Mouse (Mus musculus): ENCODE results near the gene Prex1. TPM values are rescaled to one million over a fixed set of nuclear protein-coding genes. Genes with fewer than 3 reads are reported as not detected.

Prex1 gene
- total and polyA plus RNA-seq, 3 experiments: 5.5 to 19.5 (median 18.5) TPM

DNA sequence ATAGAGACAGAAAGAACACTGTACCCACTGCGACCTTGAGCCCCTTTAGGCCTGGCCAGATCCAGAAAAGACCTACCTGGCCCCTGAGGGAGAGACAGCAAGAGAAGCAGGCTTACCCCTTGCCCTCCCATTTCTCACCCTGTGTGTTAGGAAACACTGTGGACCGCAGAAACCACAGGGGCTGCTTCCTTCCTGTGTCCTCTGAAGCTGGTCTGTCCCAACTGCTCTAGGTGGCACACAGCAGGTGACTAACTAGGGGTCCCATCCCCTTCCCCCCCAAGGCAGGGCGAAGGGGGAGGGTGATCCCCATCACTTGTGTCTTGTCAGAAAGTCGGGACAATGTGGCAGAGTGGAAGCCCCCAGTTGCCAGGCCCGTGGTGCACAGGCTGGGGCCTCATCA lies 164.6 kb downstream of the Prex1 start:
- H3K79me2 ChIP-seq (replicated peaks; ENCODE audit: control insufficient read depth, extremely low read depth, insufficient read depth, poor library complexity, severe bottlenecking): no peaks in the 10 kb centered on the region
- H3K4me2 ChIP-seq (ENCODE audit: insufficient read depth, low read depth, poor library complexity, severe bottlenecking): no peak overlapping the region
- no peak overlapping the region for H3K9ac ChIP-seq (ENCODE audit: insufficient read depth, low read depth)
- no peak overlapping the region for H3K27ac ChIP-seq (ENCODE audit: insufficient read depth, low read depth)
- dilution Hi-C loops (cut with MboI; ENCODE audit: extremely low pct_ligation_motif_present, extremely low pct_unique_long_range_greater_than_20kb, low sequenced_read_pairs) (no loop called here), in situ Hi-C loops (cut with MboI; ENCODE audit: low pct_ligation_motif_present, low pct_unique_long_range_greater_than_20kb, low sequenced_read_pairs) (no loop called here)
- no peak overlapping the region for H3K4me3 ChIP-seq (replicated peaks in 1 of 3; ENCODE audit: low read depth in 2 of 3, low read length in 2 of 3, poor library complexity in 1 of 3)
- no peak for DNase-seq (ENCODE audit: extremely low read depth)
- no peak for TF ChIP-seq SIN3A (IDR thresholded peaks at IDR 0.05; ENCODE audit: low read length)
- no peak for TF ChIP-seq HCFC1 (IDR thresholded peaks at IDR 0.05; ENCODE audit: low read depth, low read length)
- TF ChIP-seq TBP (conservative IDR thresholded peaks at IDR 0.05; ENCODE audit: low read depth, low read length): no peak
- no peak for TF ChIP-seq ZNF384 (IDR thresholded peaks at IDR 0.05; ENCODE audit: low read depth, low read length)
- TF ChIP-seq IRF4 (IDR thresholded peaks at IDR 0.05; ENCODE audit: low read depth, low read length): no peak
- H3K27me3 ChIP-seq (replicated peaks): peaks cover 8% of the 10 kb centered on the region
- 0 out of 4 replicates have a peak, but pooled peaks cover 0 to 3% of the 10 kb centered on the region in 2 experiments for H3K4me1 ChIP-seq (ENCODE audit: control insufficient read depth in 1 of 2, insufficient read depth in 2 of 2)
- H3K36me3 ChIP-seq (replicated peaks in 1 of 2; ENCODE audit: control insufficient read depth in 1 of 2, insufficient read depth in 1 of 2, low read length in 1 of 2): no peaks in the 10 kb centered on the region
- H3K9me3 ChIP-seq (replicated peaks; ENCODE audit: low read length): peaks cover 3% of the 10 kb centered on the region

DNA sequence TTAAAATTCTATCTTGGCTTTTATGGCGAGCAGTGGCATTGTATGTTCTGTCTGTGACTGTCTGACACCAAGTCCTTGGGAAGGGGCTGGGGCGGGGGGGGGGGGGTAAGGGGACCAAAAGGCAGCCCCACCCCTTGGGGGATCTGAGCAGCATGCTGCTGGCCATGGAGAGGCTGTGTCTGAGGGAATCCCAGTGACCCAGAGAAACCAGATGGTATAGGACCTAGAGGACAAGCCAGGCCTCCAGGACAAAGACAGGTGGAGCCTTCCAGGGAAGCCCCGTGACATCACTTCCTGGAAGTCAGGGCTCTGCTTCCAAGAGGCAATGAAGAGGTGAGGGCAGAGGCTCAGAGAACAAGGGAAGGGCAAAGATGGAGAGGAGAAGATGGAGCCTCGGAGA lies 168.1 kb downstream of the Prex1 start:
- in situ Hi-C loops (cut with MboI; ENCODE audit: low pct_ligation_motif_present, low pct_unique_long_range_greater_than_20kb, low sequenced_read_pairs) (no loop called here), dilution Hi-C loops (cut with MboI; ENCODE audit: extremely low pct_ligation_motif_present, extremely low pct_unique_long_range_greater_than_20kb, low sequenced_read_pairs) (no loop called here)

GRCm38 (mm10) chr2:166544575-166545251 lies 168.9 kb downstream of the Prex1 start:
- H3K4me1 ChIP-seq (ENCODE audit: control insufficient read depth in 1 of 2, insufficient read depth in 2 of 2): 0 out of 4 replicates have a peak, but pooled peaks cover 0 to 3% of the 10 kb centered on the region in 2 experiments
- no peak for TF ChIP-seq ZNF384 (IDR thresholded peaks at IDR 0.05; ENCODE audit: low read depth, low read length)
- TF ChIP-seq HCFC1 (IDR thresholded peaks at IDR 0.05; ENCODE audit: low read depth, low read length): no peak
- peak in 1 of 2 experiments; percentile 28; a peak in 2 of 4 replicates for TF ChIP-seq CTCF (conservative IDR thresholded peaks at IDR 0.05 in 1 of 2, IDR thresholded peaks at IDR 0.05 in 1 of 2; ENCODE audit: low read depth in 2 of 2, low read length in 2 of 2)
- no peak for TF ChIP-seq ELF1 (IDR thresholded peaks at IDR 0.05; ENCODE audit: low read depth, low read length)
- TF ChIP-seq USF2 (conservative IDR thresholded peaks at IDR 0.05; ENCODE audit: low read depth, low read length): no peak
- TF ChIP-seq IRF4 (IDR thresholded peaks at IDR 0.05; ENCODE audit: low read depth, low read length): no peak
- no peak for TF ChIP-seq SIN3A (IDR thresholded peaks at IDR 0.05; ENCODE audit: low read length)
- no peak for TF ChIP-seq MAX (IDR thresholded peaks at IDR 0.05; ENCODE audit: low read length)
- in situ Hi-C loops (cut with MboI; ENCODE audit: low pct_ligation_motif_present, low pct_unique_long_range_greater_than_20kb, low sequenced_read_pairs): no loop called here
- H3K27ac ChIP-seq (ENCODE audit: insufficient read depth, low read depth): no peak overlapping the region
- H3K27me3 ChIP-seq (replicated peaks): peaks cover 49% of the 10 kb centered on the region
- no peak overlapping the region for H3K4me2 ChIP-seq (ENCODE audit: insufficient read depth, low read depth, poor library complexity, severe bottlenecking)
- peaks cover 13% of the 10 kb centered on the region for H3K9me3 ChIP-seq (replicated peaks; ENCODE audit: low read length)
- H3K36me3 ChIP-seq (replicated peaks in 1 of 2; ENCODE audit: control insufficient read depth in 1 of 2, insufficient read depth in 1 of 2, low read length in 1 of 2): no peaks in the 10 kb centered on the region
- H3K9ac ChIP-seq (ENCODE audit: insufficient read depth, low read depth): no peak overlapping the region
- no peak for DNase-seq (ENCODE audit: extremely low read depth)
- no peaks in the 10 kb centered on the region for H3K79me2 ChIP-seq (replicated peaks; ENCODE audit: control insufficient read depth, extremely low read depth, insufficient read depth, poor library complexity, severe bottlenecking)
- no peak overlapping the region for H3K4me3 ChIP-seq (replicated peaks in 1 of 3; ENCODE audit: low read depth in 2 of 3, low read length in 2 of 3, poor library complexity in 1 of 3)
- dilution Hi-C loops (cut with MboI; ENCODE audit: extremely low pct_ligation_motif_present, extremely low pct_unique_long_range_greater_than_20kb, low sequenced_read_pairs): no loop called here

More for the DNA sequence above, 168.1 kb downstream of the Prex1 start:
- H3K4me3 ChIP-seq (replicated peaks in 1 of 3; ENCODE audit: low read depth in 2 of 3, low read length in 2 of 3, poor library complexity in 1 of 3): no peak overlapping the region
- 0 out of 4 replicates have a peak, but pooled peaks cover 0 to 3% of the 10 kb centered on the region in 2 experiments for H3K4me1 ChIP-seq (ENCODE audit: control insufficient read depth in 1 of 2, insufficient read depth in 2 of 2)
- H3K4me2 ChIP-seq (ENCODE audit: insufficient read depth, low read depth, poor library complexity, severe bottlenecking): no peak overlapping the region
- H3K27ac ChIP-seq (ENCODE audit: insufficient read depth, low read depth): no peak overlapping the region
- no peak overlapping the region for H3K9ac ChIP-seq (ENCODE audit: insufficient read depth, low read depth)
- H3K36me3 ChIP-seq (replicated peaks in 1 of 2; ENCODE audit: control insufficient read depth in 1 of 2, insufficient read depth in 1 of 2, low read length in 1 of 2): no peaks in the 10 kb centered on the region
- no peak for DNase-seq (ENCODE audit: extremely low read depth)
- peaks cover 13% of the 10 kb centered on the region for H3K9me3 ChIP-seq (replicated peaks; ENCODE audit: low read length)
- TF ChIP-seq IRF4 (IDR thresholded peaks at IDR 0.05; ENCODE audit: low read depth, low read length): no peak
- TF ChIP-seq MAZ (IDR thresholded peaks at IDR 0.05; ENCODE audit: low read depth, low read length): no peak
- no peak for TF ChIP-seq E2F4 (IDR thresholded peaks at IDR 0.05; ENCODE audit: insufficient replicate concordance, low read depth, low read length)
- no peak for TF ChIP-seq PAX5 (IDR thresholded peaks at IDR 0.05; ENCODE audit: low read length)
- no peak for TF ChIP-seq JUND (conservative IDR thresholded peaks at IDR 0.05; ENCODE audit: low read depth, low read length)
- TF ChIP-seq KAT2A (IDR thresholded peaks at IDR 0.05; ENCODE audit: insufficient replicate concordance, low read length): no peak
- no peak for TF ChIP-seq EP300 (IDR thresholded peaks at IDR 0.05; ENCODE audit: low read length)
- TF ChIP-seq MYC (IDR thresholded peaks at IDR 0.05; ENCODE audit: low read depth, low read length): no peak
- no peak for TF ChIP-seq RCOR1 (conservative IDR thresholded peaks at IDR 0.05; ENCODE audit: low read depth, low read length)
- TF ChIP-seq BHLHE40 (IDR thresholded peaks at IDR 0.05; ENCODE audit: low read depth, low read length): no peak
- TF ChIP-seq ZNF384 (IDR thresholded peaks at IDR 0.05; ENCODE audit: low read depth, low read length): no peak
- TF ChIP-seq CTCF (conservative IDR thresholded peaks at IDR 0.05 in 1 of 2, IDR thresholded peaks at IDR 0.05 in 1 of 2; ENCODE audit: low read depth in 2 of 2, low read length in 2 of 2): no peak
- no peak for TF ChIP-seq CHD1 (IDR thresholded peaks at IDR 0.05; ENCODE audit: low read depth, low read length)
- TF ChIP-seq HCFC1 (IDR thresholded peaks at IDR 0.05; ENCODE audit: low read depth, low read length): no peak
- no peak for TF ChIP-seq MXI1 (IDR thresholded peaks at IDR 0.05; ENCODE audit: low read depth, low read length)
- no peak for TF ChIP-seq UBTF (IDR thresholded peaks at IDR 0.05; ENCODE audit: low read depth, low read length)
- no peak for TF ChIP-seq POLR2A (IDR thresholded peaks at IDR 0.05; ENCODE audit: low read depth, low read length)
- peaks cover 40% of the 10 kb centered on the region for H3K27me3 ChIP-seq (replicated peaks)
- no peaks in the 10 kb centered on the region for H3K79me2 ChIP-seq (replicated peaks; ENCODE audit: control insufficient read depth, extremely low read depth, insufficient read depth, poor library complexity, severe bottlenecking)
